Mouse (Mus musculus) erythroblast, embryonic 14.5 days (primary cell): ENCODE measurements around the gene Smagp.

Source experiments
- GATA1 ChIP-seq: IDR thresholded peaks from 2 replicates; pipeline ENCODE4 v1.6.1; 2012; ENCODE audit warnings: low read length, inconsistent platforms, mixed read lengths
- TAL1 ChIP-seq: IDR thresholded peaks from 3 replicates; pipeline ENCODE4 v1.6.1; 2012; ENCODE audit warnings: low read length, inconsistent platforms, mixed read lengths

GRCm38 (mm10) chr15:100654271-100654670 is 17.5 kb upstream of the Smagp start:
- TF ChIP-seq GATA1 (no peak), TAL1 (no peak)
